ENCODE assay signal across 8 mouse cellular contexts in the genomic region with DNA sequence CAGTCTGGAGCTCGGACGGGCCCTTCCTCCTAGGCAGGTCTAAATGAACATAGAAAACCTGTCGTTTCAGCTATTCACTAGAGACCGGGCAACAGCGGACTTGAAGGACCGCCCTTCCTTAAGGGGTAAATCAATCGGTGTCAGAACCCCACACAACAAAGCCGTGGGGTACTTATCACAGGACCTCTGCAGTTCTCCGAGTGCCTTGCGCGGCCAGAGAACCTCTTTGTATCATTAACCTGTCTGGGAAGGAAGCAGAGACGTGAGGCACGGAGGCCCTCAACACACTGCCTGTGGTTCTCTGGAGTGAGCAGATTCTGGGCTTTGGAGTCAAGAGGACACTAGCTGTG. TPM values are rescaled to one million over a fixed set of nuclear protein-coding genes. Genes with fewer than 3 reads are reported as not detected.
DNase-seq lines count a peak whose midpoint lies in the region; ATAC-seq and TF ChIP-seq lines count a peak whose summit lies in the region.

No protein-coding gene starts in this region.

- TF ChIP-seq CTCF in kidney, adult 2 months (conservative IDR thresholded peaks at IDR 0.05; ENCODE audit: insufficient read depth, insufficient read length, low read depth, low read length) = no peak
- no peak for TF ChIP-seq CTCF in Patski (IDR thresholded peaks at IDR 0.05)

- in situ Hi-C loops in Patski (cut with MboI; ENCODE audit: low pct_unique_long_range_greater_than_20kb) = loop anchor here (5.0 kb wide), 1 partner anchor 40 kb away; no protein-coding TSS in a partner anchor

- H3K4me1 ChIP-seq in kidney, adult 2 months (ENCODE audit: control insufficient read depth, insufficient read depth, low read length) = no peaks in the 10 kb centered on the region; the same call in 1 of the 2 replicates
- peaks cover 24% of the 10 kb centered on the region for H3K4me1 ChIP-seq in hindbrain, embryonic 10.5 days (replicated peaks)

- H3K79me2 ChIP-seq in macrophage (ENCODE audit: inconsistent target) = peaks cover 89% of the 10 kb centered on the region

- CTCF ChIA-PET in Patski (lab: Charles Lee) = interaction anchor here (1.3 kb wide), 1 partner anchor 225 kb away, joined by 3 read pairs; no protein-coding TSS in a partner anchor

- POLR2A ChIA-PET in Patski (lab: Charles Lee) = interaction anchor here (0.6 to 0.7 kb wide), 2 partner anchors 10 to 50 kb away, joined by 3 to 4 read pairs; no protein-coding TSS in a partner anchor

- no peak for DNase-seq in kidney, adult 2 months
- DNase-seq in kidney, adult 8-10 months = no peak
- no peak for DNase-seq in Patski (ENCODE audit: low read depth, low spot score)
- DNase-seq in hindbrain, embryonic 10.5 days (ENCODE audit: low spot score) = no peak
- DNase-seq in embryo, embryonic 10.5 days (ENCODE audit: low spot score) = no peak
- DNase-seq in layer of hippocampus, adult 11-12 months (ENCODE audit: low spot score) = no peak
- DNase-seq in frontal cortex, postnatal 36 days (ENCODE audit: low spot score in 2 of 2) = no peak

- no peak for TF ChIP-seq POLR2A in kidney, adult 2 months (IDR thresholded peaks at IDR 0.05; ENCODE audit: low read depth, low read length)

- no peaks in the 10 kb centered on the region for H3K9me3 ChIP-seq in hindbrain, embryonic 10.5 days

- H3K36me3 ChIP-seq in kidney, adult 2 months (ENCODE audit: control insufficient read depth, insufficient read depth, low read length) = no peaks in the 10 kb centered on the region
- H3K36me3 ChIP-seq in hindbrain, embryonic 10.5 days = peaks cover 46% of the 10 kb centered on the region
- peaks cover 14% of the 10 kb centered on the region; the same call in 1 of the 2 replicates for H3K36me3 ChIP-seq in macrophage (ENCODE audit: inconsistent target)

- peak overlapping the region; percentile 66 for H3K27ac ChIP-seq in kidney, adult 2 months (ENCODE audit: insufficient read depth, low read depth, low read length)
- H3K27ac ChIP-seq in hindbrain, embryonic 10.5 days = peak overlapping the region; percentile 95
- H3K27ac ChIP-seq in macrophage = peak overlapping the region; percentile 86

- peak overlapping the region; percentile 91 for H3K4me3 ChIP-seq in kidney, adult 2 months (ENCODE audit: insufficient read depth, low read depth, low read length)
- peak overlapping the region; percentile 89 for H3K4me3 ChIP-seq in hindbrain, embryonic 10.5 days
- H3K4me3 ChIP-seq in macrophage (ENCODE audit: inconsistent target) = peak overlapping the region; percentile 83

- under 1% methylated on average over 13 of the region's 13 CpGs for WGBS in kidney, adult 2 months
- under 1% methylated on average over 13 of the region's 13 CpGs for WGBS in hindbrain, embryonic 10.5 days
- WGBS in macrophage (ENCODE audit: missing documents) = 0% methylated on average over 13 of the region's 13 CpGs

- no peaks in the 10 kb centered on the region for H3K27me3 ChIP-seq in kidney, adult 2 months (replicated peaks; ENCODE audit: control insufficient read depth, insufficient read depth, low read length)
- H3K27me3 ChIP-seq in Patski = no peaks in the 10 kb centered on the region
- H3K27me3 ChIP-seq in hindbrain, embryonic 10.5 days (ENCODE audit: insufficient read depth, poor library complexity, severe bottlenecking) = no peaks in the 10 kb centered on the region

- peak; percentile 15 for ATAC-seq in Patski

RNA-seq across cellular contexts. Expression of gene Pmm2, which starts 0.6 kb away (rescaled TPM):
- 64.2 and 66.6 TPM in 2 replicates for polyA plus RNA-seq in kidney, adult 2 months (2012; rRNA removed)
- polyA plus RNA-seq in Patski (2021) = 48.5 TPM
- 45.3 and 48.9 TPM in 2 replicates for polyA plus RNA-seq in hindbrain, embryonic 10.5 days (2016; fragmentation: Nextera tagmentation; extraction: Ambion mirVana)
- total RNA-seq in macrophage (2018; cell fraction: chromatin; rRNA removed) = 100 to 1,000 TPM; 151 to 331 (median 267) TPM
- total RNA-seq in macrophage (2018; cell fraction: cytosol; rRNA removed) = 10 to 100 TPM; 48.6 to 74.8 (median 59.6) TPM
- total RNA-seq in macrophage (2018; cell fraction: nucleus; rRNA removed) = 100 to 1,000 TPM in 22 of 26 experiments, 10 to 100 TPM in 4; 88.6 to 220 (median 128) TPM
- polyA plus RNA-seq in macrophage (2018) = 58.2 to 78.8 TPM (median 59.4 TPM) in 3 replicates

RNA-seq across cellular contexts. Expression of gene Tmem186, which starts 0.7 kb away (rescaled TPM):
- polyA plus RNA-seq in kidney, adult 2 months (2012; rRNA removed) = 13.4 and 13.8 TPM in 2 replicates
- 12.6 TPM for polyA plus RNA-seq in Patski (2021)
- polyA plus RNA-seq in hindbrain, embryonic 10.5 days (2016; fragmentation: Nextera tagmentation; extraction: Ambion mirVana) = 22.8 and 23.8 TPM in 2 replicates
- total RNA-seq in macrophage (2018; cell fraction: chromatin; rRNA removed) = 10 to 100 TPM in 7 of 26 experiments, 1 to 10 TPM in 19; 2.6 to 20.7 (median 7.3) TPM
- 1 to 10 TPM; 2.1 to 8.1 (median 5.3) TPM for total RNA-seq in macrophage (2018; cell fraction: cytosol; rRNA removed)
- 10 to 100 TPM in 10 of 26 experiments, 1 to 10 TPM in 16; 3.2 to 26.5 (median 7.3) TPM for total RNA-seq in macrophage (2018; cell fraction: nucleus; rRNA removed)
- polyA plus RNA-seq in macrophage (2018) = 6.0 to 8.8 TPM (median 7.0 TPM) in 3 replicates

RNA-seq across cellular contexts. Expression of gene Carhsp1, which starts 35.1 kb away (rescaled TPM):
- polyA plus RNA-seq in kidney, adult 2 months (2012; rRNA removed) = 55.0 and 56.1 TPM in 2 replicates
- 92.6 TPM for polyA plus RNA-seq in Patski (2021)
- polyA plus RNA-seq in hindbrain, embryonic 10.5 days (2016; fragmentation: Nextera tagmentation; extraction: Ambion mirVana) = 187 and 235 TPM in 2 replicates
- 10 to 100 TPM in 11 of 26 experiments, 1 to 10 TPM in 15; 3.5 to 26.1 (median 9.3) TPM for total RNA-seq in macrophage (2018; cell fraction: chromatin; rRNA removed)
- 10 to 100 TPM; 15.5 to 43.3 (median 24.0) TPM for total RNA-seq in macrophage (2018; cell fraction: cytosol; rRNA removed)
- 10 to 100 TPM in 18 of 26 experiments, 1 to 10 TPM in 8; 5.0 to 44.0 (median 21.4) TPM for total RNA-seq in macrophage (2018; cell fraction: nucleus; rRNA removed)
- polyA plus RNA-seq in macrophage (2018) = 10.6 to 24.9 TPM (median 19.0 TPM) in 3 replicates

RNA-seq across cellular contexts. Expression of gene Gm5767, which starts 43.7 kb away (rescaled TPM):
- polyA plus RNA-seq in kidney, adult 2 months (2012; rRNA removed) = 0.56 and 0.64 TPM in 2 replicates
- polyA plus RNA-seq in Patski (2021) (not detected), macrophage (2018) (not detected in 3 replicates)
- not detected in 2 replicates for polyA plus RNA-seq in hindbrain, embryonic 10.5 days (2016; fragmentation: Nextera tagmentation; extraction: Ambion mirVana)
- total RNA-seq in macrophage (2018; cell fraction: chromatin; rRNA removed) = not detected
- under 1 TPM in 1 of 26 experiments, not detected in 25; 0.31 TPM for total RNA-seq in macrophage (2018; cell fraction: cytosol; rRNA removed)
- not detected for total RNA-seq in macrophage (2018; cell fraction: nucleus; rRNA removed)
